Mouse (Mus musculus) heart, adult 18-20 months (tissue): ENCODE data around the gene Hoxb4. TPM values are rescaled to one million over a fixed set of nuclear protein-coding genes. Genes with fewer than 3 reads are reported as not detected.

ENCODE experiments used
- DNase-seq, 2 experiments: peaks; one replicate each; pipeline ENCODE4 v3.0.0; 2021 to 2022; ENCODE audit warnings: mixed read lengths in 1 of 2
- microRNA-seq, 2 experiments: library from miRNA; unstranded; fragments of <30 nt; microRNA quantifications; one replicate each; pipeline ENCODE4 v1.2.0; 2022
- total RNA-seq, 2 experiments: library from RNA; stranded (reverse); gene quantifications; 2 replicates each; pipeline ENCODE4 v1.2.3; 2021

Hoxb4 gene
- total RNA-seq, 2 experiments from 2014 or later = 0.62 to 0.64 TPM

DNA sequence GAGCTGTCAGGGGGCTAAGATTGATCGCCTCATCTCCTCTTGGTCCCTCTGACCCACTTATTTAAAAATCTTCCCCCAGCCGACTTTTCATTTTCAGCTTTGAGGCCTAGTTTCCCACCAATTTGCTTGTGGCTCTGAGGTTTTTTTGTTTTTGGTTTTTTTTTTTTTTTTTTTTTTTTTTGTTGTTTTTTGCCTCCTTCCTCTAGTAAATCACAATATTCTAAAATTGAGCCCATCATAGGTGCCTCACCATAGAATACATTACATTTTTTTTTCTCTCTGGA is 32.2 kb downstream of the Hoxb4 start, which contains the start of gene Hoxb2:
Gene Hoxb2, plus strand, starts transcription at position 185 of the 284 bp plus-strand sequence.
- peak in 1 of 2 experiments; percentile 0 for DNase-seq

DNA sequence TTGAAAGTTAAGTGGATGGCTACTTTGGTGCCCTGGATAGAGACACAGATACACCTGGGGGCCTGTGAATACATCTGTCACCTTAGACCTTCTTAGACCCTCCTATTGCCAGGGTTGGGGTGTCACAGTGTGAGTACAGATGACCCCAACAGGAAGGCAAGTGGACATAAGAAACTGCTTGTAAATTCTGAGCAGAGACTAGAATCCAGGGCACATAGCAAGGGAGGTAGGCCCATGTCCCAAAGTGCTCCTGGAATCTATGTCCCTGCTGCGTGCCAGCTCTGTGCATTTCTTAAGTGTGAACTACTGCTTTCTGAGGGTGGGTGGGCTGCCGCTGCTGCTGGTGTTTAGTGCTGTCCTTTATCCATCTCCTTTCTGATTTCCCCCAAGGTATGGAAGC is 32.7 kb downstream of the Hoxb4 start:
- DNase-seq = no peak

GRCm38 (mm10) chr11:96351312-96351711 is 33.2 kb downstream of the Hoxb4 start:
- DNase-seq = no peak

DNA sequence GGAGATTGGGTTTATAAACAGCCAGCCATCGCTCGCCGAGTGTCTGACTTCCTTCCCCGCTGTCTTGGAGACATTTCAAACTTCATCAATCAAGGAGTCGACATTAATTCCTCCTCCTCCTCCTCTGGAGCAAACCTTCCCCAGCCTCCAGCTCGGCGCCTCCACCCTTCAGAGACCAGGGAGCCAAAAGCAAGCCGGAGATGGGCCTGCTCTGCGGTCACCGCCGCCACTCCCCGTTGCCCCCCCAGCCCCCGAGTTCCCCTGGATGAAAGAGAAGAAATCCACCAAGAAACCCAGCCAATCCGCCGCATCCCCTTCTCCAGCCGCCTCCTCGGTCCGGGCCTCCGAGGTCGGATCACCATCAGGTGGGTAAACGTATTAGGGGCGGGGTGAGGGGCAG is 33.8 kb downstream of the Hoxb4 start:
- no peak for DNase-seq

- DNase-seq = peak in 1 of 2 experiments; percentile 57
These were observed 34.8 kb downstream of the Hoxb4 start for GRCm38 (mm10) chr11:96352691-96353521.

- no peak for DNase-seq
These were observed 35.4 kb downstream of the Hoxb4 start for GRCm38 (mm10) chr11:96353522-96353841.

DNA sequence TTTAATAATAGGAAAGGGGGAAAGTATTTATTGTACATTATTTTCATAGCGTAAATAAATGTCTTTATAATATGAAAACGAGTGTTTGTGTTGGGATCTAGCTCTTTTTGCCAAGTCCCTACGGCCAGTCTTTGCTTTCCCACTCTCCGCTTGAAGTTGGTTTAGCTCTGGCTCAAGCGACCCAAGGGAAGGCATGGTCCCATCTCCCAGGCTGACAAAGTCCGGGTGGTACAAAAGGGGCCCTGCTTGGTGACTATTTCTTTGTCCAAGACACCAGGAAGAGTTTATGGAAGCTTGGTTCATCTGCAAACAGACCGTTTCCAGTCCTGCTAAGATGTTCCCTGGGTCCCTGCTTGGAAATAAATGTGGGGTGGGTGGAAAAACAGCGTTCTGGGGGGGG is 35.9 kb downstream of the Hoxb4 start:
- no peak for DNase-seq

- DNase-seq = peak in 1 of 2 experiments; percentile 43
These were observed 36.3 kb downstream of the Hoxb4 start for GRCm38 (mm10) chr11:96354376-96354775.

DNA sequence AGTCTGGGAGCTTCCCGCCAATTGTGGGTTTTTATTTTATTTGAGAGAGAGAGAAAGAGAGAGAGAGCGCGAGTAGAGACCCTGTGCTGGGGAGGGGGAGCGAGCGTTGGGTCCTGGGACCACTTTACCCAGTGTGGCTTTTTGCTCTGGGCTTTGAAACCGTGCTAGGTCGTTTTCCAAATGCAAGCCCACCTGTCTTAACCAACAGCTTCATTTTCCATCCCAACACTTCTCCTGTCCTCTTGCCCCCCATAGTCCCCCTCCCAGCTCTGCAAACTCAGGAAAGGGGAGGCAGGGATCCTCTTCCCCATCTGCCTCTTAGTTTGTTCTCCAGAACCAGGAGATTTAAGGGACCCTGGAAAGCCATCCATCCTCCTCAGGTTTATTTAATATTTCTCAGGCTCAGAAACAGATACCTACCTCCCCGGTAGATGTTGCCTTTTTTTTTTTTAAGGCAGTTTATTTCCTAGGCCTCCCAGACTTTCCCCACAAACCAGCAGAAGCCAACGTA is 36.8 kb downstream of the Hoxb4 start:
- DNase-seq = no peak

GRCm38 (mm10) chr11:96363807-96364206 is 45.7 kb downstream of the Hoxb4 start:
- no peak for DNase-seq

- no peak for DNase-seq
These were observed 47.5 kb downstream of the Hoxb4 start, which contains the start of gene Hoxb1 for GRCm38 (mm10) chr11:96365441-96366091. Hoxb1 (plus strand) TSS chr11:96365752.

- no peak for DNase-seq
These were observed 48.3 kb downstream of the Hoxb4 start for GRCm38 (mm10) chr11:96366092-96367041.

DNA sequence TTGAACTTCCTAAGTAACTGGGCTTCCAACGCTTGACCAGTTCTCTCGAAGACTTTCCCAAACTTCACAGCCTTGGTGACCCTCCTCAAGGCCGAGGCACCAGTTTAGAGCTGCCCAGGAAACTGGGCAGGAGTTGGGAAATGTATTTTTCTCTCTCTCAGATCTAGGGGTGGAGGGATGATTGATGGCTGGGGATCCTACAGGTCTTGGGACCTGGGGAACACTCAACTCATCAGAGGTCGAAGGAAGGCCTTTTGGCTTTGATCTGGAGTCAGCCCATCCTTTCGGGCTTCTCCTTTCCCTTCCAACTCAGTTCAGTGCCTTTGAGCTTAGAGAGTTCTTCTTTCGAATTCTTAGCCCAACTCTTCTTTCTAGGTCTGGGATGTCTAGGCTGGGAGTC is 49.1 kb downstream of the Hoxb4 start:
- DNase-seq = no peak

GRCm38 (mm10) chr11:96368686-96369085 is 50.6 kb downstream of the Hoxb4 start:
- no peak for DNase-seq

DNA sequence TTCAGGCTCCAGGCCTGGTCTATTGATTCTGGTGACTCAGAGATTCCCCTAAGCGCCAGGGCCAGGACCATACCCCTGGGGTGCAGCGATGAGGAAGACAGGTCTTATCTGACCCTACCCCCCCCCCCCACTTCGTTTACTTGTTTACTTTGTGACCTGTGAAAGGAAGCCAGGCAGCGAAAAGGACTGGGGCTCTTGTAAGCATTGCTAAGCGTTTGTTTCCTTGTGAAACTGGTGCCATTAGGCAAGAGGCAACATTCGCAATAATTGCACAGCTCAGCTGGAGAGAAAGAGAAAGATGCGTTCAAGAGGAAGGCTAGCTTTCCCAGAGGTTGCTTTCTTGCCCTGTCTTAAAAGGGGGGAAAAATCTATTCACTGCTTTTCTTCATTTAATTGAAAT is 51.1 kb downstream of the Hoxb4 start:
- no peak for DNase-seq

Small RNA genes lying within 50 kb of the gene (microRNA-seq; reads per million reads assigned to microRNA genes)
- 1,913 to 2,830 reads per million in 2 experiments for gene Mir10a

Other genes starting within 250 kb of the Hoxb4 start
- gene Atp5g1, start 242.6 kb upstream of the Hoxb4 start, total RNA-seq = 1,000 to 10,000 TPM; 3,280 to 3,727 TPM
- gene Calcoco2, start 206.3 kb upstream of the Hoxb4 start, total RNA-seq = not detected
- not detected for gene Ttll6, start 184.5 kb upstream of the Hoxb4 start, total RNA-seq
- not detected for gene Hoxb13, start 124.0 kb upstream of the Hoxb4 start, total RNA-seq
- not detected for gene Hoxb9, start 46.8 kb upstream of the Hoxb4 start, total RNA-seq
- gene Hoxb8, start 36.4 kb upstream of the Hoxb4 start, total RNA-seq = not detected
- not detected for gene Hoxb7, start 31.6 kb upstream of the Hoxb4 start, total RNA-seq
- not detected for gene Hoxb6, start 25.8 kb upstream of the Hoxb4 start, total RNA-seq
- under 1 TPM; 0.12 to 0.21 TPM for gene Hoxb5, start 14.9 kb upstream of the Hoxb4 start, total RNA-seq
- under 1 TPM; 0.12 to 0.57 TPM for gene Hoxb3, start 5.1 kb downstream of the Hoxb4 start, total RNA-seq
- gene Hoxb2, start 32.3 kb downstream of the Hoxb4 start, total RNA-seq = under 1 TPM; 0.46 to 0.62 TPM
- gene Hoxb1, start 47.5 kb downstream of the Hoxb4 start, total RNA-seq = not detected
- gene Skap1, start 146.3 kb downstream of the Hoxb4 start, total RNA-seq = 1 to 10 TPM in 1 of 2 experiments, not detected in 1; 2.3 TPM